Mouse (Mus musculus): Measurements from ENCODE around the gene Cept1. TPM values are rescaled to one million over a fixed set of nuclear protein-coding genes. Genes with fewer than 3 reads are reported as not detected.
A peak's percentile ranks its signal among the peaks of the same experiment; 100 is the strongest.

The Cept1 gene
- polyA plus RNA-seq, 1 experiment from 2014 or later, result 31.3 TPM

DNA sequence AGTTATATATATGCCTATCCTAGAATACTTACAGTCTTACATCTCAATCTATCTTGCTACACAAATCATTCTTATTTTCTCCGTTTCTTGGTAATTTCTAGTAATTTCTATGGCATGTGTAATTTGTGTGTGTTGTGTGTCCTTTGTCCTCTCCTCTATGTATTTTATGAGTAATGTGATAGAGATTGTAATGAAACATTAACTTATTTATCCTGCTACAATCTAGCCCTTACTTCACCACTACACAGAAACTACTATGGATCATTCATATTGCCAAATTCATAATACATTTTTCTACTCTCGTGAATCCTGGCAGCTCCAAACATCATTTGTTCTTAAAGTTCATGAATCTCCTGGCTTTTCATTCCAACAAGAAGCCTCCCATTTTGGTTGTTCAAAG is 19.6 kb downstream of the Cept1 start:
- Histone ChIP-seq H3K9ac (no peak overlapping the region), H3K27me3 (replicated peaks) (no peaks in the 10 kb centered on the region), H3K4me2 (no peak overlapping the region), H3K36me3 (no peaks in the 10 kb centered on the region), H3K4me3 (no peak overlapping the region), H3K27ac (no peak overlapping the region), H3K4me1 (no peaks in the 10 kb centered on the region), H3K9me3 (replicated peaks) (no peaks in the 10 kb centered on the region)
- WGBS (ENCODE audit: insufficient replicate concordance), result 79% methylated on average over 2 of the region's 2 CpGs
- ATAC-seq, result no peak

DNA sequence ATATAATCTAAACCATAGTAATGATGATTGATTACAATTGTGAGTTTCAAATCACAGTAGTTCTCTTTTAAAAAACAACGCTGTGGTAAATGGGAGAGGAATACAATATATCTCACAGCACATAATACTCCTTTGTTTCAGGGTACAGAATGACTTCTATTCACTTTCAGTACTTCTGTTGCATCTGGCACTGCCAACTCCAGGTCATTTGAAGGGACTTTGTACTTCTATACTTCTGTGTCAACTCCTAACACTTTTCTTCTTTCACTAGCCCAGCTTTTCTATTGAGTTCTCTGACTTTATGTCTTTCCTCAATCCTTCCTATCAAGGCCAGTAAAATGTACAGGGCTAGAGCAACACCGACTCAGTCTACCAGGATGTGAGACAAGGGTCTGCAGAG is 21.2 kb downstream of the Cept1 start:
- ATAC-seq, result no peak
- 67% methylated on average over 2 of the region's 2 CpGs for WGBS (ENCODE audit: insufficient replicate concordance)
- H3K36me3 ChIP-seq, result no peaks in the 10 kb centered on the region
- no peak overlapping the region for H3K27ac ChIP-seq
- no peak overlapping the region for H3K4me2 ChIP-seq
- H3K4me3 ChIP-seq, result no peak overlapping the region
- H3K9me3 ChIP-seq (replicated peaks), result no peaks in the 10 kb centered on the region
- H3K27me3 ChIP-seq (replicated peaks), result no peaks in the 10 kb centered on the region
- H3K4me1 ChIP-seq, result no peaks in the 10 kb centered on the region
- H3K9ac ChIP-seq, result no peak overlapping the region

GRCm38 (mm10) chr3:106522730-106523129 is 24.9 kb downstream of the Cept1 start:
- no peaks in the 10 kb centered on the region for H3K9me3 ChIP-seq (replicated peaks)
- ATAC-seq, result no peak
- no peak overlapping the region for H3K4me3 ChIP-seq
- H3K27me3 ChIP-seq (replicated peaks), result no peaks in the 10 kb centered on the region
- no peak overlapping the region for H3K9ac ChIP-seq
- 83% methylated on average over 1 of the region's 1 CpGs for WGBS (ENCODE audit: insufficient replicate concordance)
- no peaks in the 10 kb centered on the region for H3K36me3 ChIP-seq
- H3K4me1 ChIP-seq, result no peaks in the 10 kb centered on the region
- no peak overlapping the region for H3K27ac ChIP-seq
- no peak overlapping the region for H3K4me2 ChIP-seq

DNA sequence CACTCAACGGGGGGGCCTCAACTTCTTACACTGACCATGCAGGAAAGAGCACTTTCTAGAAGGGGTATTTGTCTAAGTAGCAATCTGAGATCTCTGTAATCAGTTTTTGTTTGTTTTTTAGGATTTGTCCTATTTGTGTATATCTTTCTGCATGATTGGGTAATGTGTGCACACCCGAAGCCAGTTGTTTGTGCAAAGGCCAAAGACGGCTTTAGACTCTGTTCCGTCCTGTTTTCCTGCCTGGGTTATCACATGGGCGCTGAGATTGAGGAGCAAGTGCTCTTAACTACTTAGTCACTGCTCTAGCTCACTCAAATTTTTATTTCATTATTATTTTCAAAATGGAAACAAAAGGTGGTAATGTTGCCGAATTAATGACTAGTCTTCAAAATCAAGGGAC is 32.6 kb downstream of the Cept1 start:
- H3K36me3 ChIP-seq, result no peaks in the 10 kb centered on the region
- 0 out of 2 replicates have a peak, but pooled peaks have one; percentile 32 for ATAC-seq
- no peaks in the 10 kb centered on the region for H3K4me1 ChIP-seq
- WGBS (ENCODE audit: insufficient replicate concordance), result 72% methylated on average over 6 of the region's 6 CpGs
- H3K9ac ChIP-seq, result no peak overlapping the region
- H3K4me2 ChIP-seq, result no peak overlapping the region
- no peak overlapping the region for H3K4me3 ChIP-seq
- H3K27ac ChIP-seq, result no peak overlapping the region
- no peaks in the 10 kb centered on the region for H3K27me3 ChIP-seq (replicated peaks)
- H3K9me3 ChIP-seq (replicated peaks), result no peaks in the 10 kb centered on the region

DNA sequence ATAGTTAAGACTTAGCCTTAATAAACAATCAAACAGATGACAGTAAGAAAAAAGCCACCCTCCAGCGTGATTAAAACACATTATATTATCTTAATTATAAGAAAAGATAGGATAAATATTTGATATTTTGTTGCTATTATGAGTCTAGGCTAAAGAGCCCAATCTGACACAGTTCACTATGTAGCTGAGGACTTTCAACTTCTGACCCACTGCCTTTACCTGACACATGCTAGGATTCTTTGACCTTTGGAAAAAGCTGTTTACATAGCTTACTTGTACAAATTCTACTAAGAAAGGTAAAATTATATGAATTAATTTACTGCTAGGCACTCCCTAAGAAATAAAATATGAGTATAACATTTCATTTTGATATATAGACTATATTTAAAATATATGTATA is 36.9 kb downstream of the Cept1 start:
- ATAC-seq, result no peak
- Histone ChIP-seq H3K27me3 (replicated peaks) (no peaks in the 10 kb centered on the region), H3K4me1 (no peaks in the 10 kb centered on the region), H3K36me3 (no peaks in the 10 kb centered on the region), H3K4me3 (no peak overlapping the region), H3K9ac (no peak overlapping the region), H3K9me3 (replicated peaks) (no peaks in the 10 kb centered on the region), H3K4me2 (no peak overlapping the region), H3K27ac (no peak overlapping the region)
- WGBS (ENCODE audit: insufficient replicate concordance), result 78% methylated on average over 1 of the region's 1 CpGs

- peaks cover 48% of the 10 kb centered on the region for H3K36me3 ChIP-seq
- H3K9me3 ChIP-seq (replicated peaks), result no peaks in the 10 kb centered on the region
- H3K4me1 ChIP-seq, result peaks cover 8% of the 10 kb centered on the region
- no peak overlapping the region for H3K9ac ChIP-seq
- no peak for ATAC-seq
- no peak overlapping the region for H3K4me3 ChIP-seq
- no peaks in the 10 kb centered on the region for H3K27me3 ChIP-seq (replicated peaks)
- no peak overlapping the region for H3K27ac ChIP-seq
- no peak overlapping the region for H3K4me2 ChIP-seq
- WGBS (ENCODE audit: insufficient replicate concordance), result 55% methylated on average over 2 of the region's 2 CpGs
These were observed 44.7 kb downstream of the Cept1 start for GRCm38 (mm10) chr3:106502892-106503291.

DNA sequence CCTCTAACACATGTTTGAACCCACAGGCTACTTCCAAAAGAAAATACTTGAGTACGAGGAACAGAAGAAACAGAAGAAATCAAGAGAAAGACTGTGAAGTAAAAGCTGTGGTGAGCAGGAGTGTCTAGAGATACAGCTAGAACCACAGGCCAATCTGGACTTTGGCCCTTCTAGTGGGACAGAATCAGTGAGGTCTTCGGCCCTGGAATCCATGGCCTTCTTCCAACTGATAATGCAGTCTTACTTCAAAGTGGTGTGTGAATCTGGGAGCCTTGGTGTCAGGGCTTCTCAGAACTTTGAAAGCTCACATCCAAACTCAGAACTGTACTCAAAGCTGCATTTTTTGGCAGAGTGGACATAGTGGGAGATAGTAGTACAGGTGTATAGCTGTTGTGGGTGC is 47.1 kb downstream of the Cept1 start:
- peaks cover 31% of the 10 kb centered on the region for H3K4me1 ChIP-seq
- H3K4me3 ChIP-seq, result no peak overlapping the region
- no peak for ATAC-seq
- 75% methylated on average over 2 of the region's 2 CpGs for WGBS (ENCODE audit: insufficient replicate concordance)
- no peak overlapping the region for H3K4me2 ChIP-seq
- no peaks in the 10 kb centered on the region for H3K27me3 ChIP-seq (replicated peaks)
- H3K27ac ChIP-seq, result no peak overlapping the region
- H3K9ac ChIP-seq, result no peak overlapping the region
- no peaks in the 10 kb centered on the region for H3K9me3 ChIP-seq (replicated peaks)
- H3K36me3 ChIP-seq, result peaks cover 48% of the 10 kb centered on the region

DNA sequence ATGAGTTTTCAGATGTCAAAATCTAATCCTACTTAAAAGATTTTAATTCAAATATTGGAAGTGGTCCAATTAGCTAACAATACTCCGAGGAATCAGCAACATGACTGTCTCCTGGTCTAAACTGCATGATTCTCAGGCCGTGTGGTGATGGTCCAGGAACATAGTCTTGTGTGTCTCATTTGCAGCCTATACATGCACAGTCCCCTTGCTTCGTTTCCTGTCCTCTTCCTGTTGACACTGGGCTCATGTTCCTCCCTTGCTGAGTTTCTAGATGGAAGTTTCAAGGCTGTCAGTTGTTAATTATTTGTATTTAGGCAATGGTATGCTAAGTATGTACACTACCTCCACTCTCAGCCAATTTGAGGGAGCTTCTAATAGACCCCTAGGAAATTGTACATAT is 50.6 kb downstream of the Cept1 start:
- Histone ChIP-seq H3K9me3 (replicated peaks) (no peaks in the 10 kb centered on the region), H3K36me3 (peaks cover 23% of the 10 kb centered on the region), H3K27ac (peak overlapping the region; percentile 84; the same call in 1 of the 2 replicates), H3K4me3 (no peak overlapping the region), H3K9ac (no peak overlapping the region), H3K4me1 (peaks cover 66% of the 10 kb centered on the region), H3K4me2 (no peak overlapping the region), H3K27me3 (replicated peaks) (no peaks in the 10 kb centered on the region)
- 49% methylated on average over 3 of the region's 3 CpGs for WGBS (ENCODE audit: insufficient replicate concordance)
- ATAC-seq, result no peak

DNA sequence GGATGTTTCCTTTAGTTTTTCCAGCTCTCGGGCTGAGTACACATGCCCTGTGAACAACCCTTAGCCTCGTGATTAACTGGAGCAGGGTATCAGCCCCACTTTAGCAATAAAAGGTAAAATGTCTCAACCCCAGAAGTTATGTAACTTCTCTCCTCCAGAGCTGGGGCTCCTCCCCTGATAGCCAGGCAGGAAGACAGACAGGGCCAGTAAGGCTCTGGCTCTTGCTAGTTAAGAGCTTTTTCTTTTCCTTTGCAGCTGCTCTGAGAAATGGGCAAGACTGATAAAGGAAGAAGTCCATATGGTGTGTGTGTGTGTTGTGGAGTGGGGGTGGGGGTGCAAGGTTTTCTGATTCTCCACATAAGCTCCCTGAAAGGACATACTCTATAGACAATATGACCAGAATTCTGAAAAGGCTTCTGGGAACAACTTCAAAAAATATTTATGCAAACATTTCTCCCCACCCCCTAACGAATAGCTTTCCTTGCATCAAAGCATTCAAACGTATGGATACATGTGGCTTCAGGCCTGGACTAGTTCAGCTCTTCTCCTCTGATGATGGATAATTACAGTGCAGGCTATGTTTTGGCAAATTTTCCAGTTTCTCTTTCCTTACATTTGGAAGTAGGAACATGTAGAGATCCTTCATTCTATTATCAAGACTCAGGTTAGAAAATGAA is 51.4 kb downstream of the Cept1 start:
- Histone ChIP-seq H3K9ac (no peak overlapping the region), H3K36me3 (peaks cover 18% of the 10 kb centered on the region), H3K4me2 (peak overlapping the region; percentile 35), H3K27ac (peak overlapping the region; percentile 84), H3K4me3 (no peak overlapping the region), H3K27me3 (replicated peaks) (no peaks in the 10 kb centered on the region), H3K9me3 (replicated peaks) (no peaks in the 10 kb centered on the region), H3K4me1 (peaks cover 75% of the 10 kb centered on the region)
- 16% methylated on average over 4 of the region's 4 CpGs for WGBS (ENCODE audit: insufficient replicate concordance)
- ATAC-seq, result peak; percentile 88

GRCm38 (mm10) chr3:106495346-106496044 is 52.1 kb downstream of the Cept1 start:
- Histone ChIP-seq H3K27ac (peak overlapping the region; percentile 84), H3K4me1 (peaks cover 79% of the 10 kb centered on the region), H3K27me3 (replicated peaks) (no peaks in the 10 kb centered on the region), H3K4me3 (no peak overlapping the region), H3K4me2 (peak overlapping the region; percentile 35), H3K36me3 (peaks cover 11% of the 10 kb centered on the region), H3K9me3 (replicated peaks) (no peaks in the 10 kb centered on the region), H3K9ac (no peak overlapping the region)
- peak; percentile 26 for ATAC-seq
- WGBS (ENCODE audit: insufficient replicate concordance), result 56% methylated on average over 1 of the region's 1 CpGs

- no peaks in the 10 kb centered on the region for H3K9me3 ChIP-seq (replicated peaks)
- peak; percentile 78 for ATAC-seq
- no peak overlapping the region for H3K9ac ChIP-seq
- H3K27me3 ChIP-seq (replicated peaks), result no peaks in the 10 kb centered on the region
- peak overlapping the region; percentile 34 for H3K4me2 ChIP-seq
- WGBS (ENCODE audit: insufficient replicate concordance), result 36% methylated on average over 1 of the region's 1 CpGs
- no peak overlapping the region for H3K4me3 ChIP-seq
- H3K36me3 ChIP-seq, result peaks cover 2% of the 10 kb centered on the region
- peaks cover 79% of the 10 kb centered on the region for H3K4me1 ChIP-seq
- H3K27ac ChIP-seq, result peak overlapping the region; percentile 64
These were observed 53.1 kb downstream of the Cept1 start for GRCm38 (mm10) chr3:106494417-106494950.

DNA sequence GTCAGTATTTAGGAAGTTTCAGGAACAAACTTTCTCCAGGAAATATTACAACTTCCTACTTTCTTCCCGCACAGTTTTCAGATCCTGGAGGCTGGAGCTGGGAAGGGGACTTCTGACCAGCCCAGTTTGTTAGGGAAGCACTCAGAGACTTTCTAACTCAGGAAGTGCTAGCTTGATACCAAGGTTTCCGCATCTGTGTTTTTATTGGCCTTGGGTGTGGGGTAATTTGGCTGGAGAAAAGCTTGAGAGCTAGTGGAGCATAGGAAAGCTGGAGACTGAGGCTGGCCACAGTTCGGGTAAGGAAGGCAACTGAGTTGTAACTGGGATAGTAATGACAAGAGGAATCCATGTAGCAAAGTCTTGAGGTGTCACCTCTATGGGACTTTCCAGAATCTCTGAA is 53.7 kb downstream of the Cept1 start:
- Histone ChIP-seq H3K27me3 (replicated peaks) (no peaks in the 10 kb centered on the region), H3K4me2 (peak overlapping the region; percentile 34), H3K9me3 (replicated peaks) (no peaks in the 10 kb centered on the region), H3K27ac (peak overlapping the region; percentile 64), H3K36me3 (no peaks in the 10 kb centered on the region), H3K4me3 (no peak overlapping the region), H3K4me1 (peaks cover 79% of the 10 kb centered on the region), H3K9ac (no peak overlapping the region)
- ATAC-seq, result no peak
- 48% methylated on average over 3 of the region's 3 CpGs for WGBS (ENCODE audit: insufficient replicate concordance)
